Comparison of ENCODE assay signal across 9 mouse cellular contexts in genomic region chr17:35393864-35394800, GRCm38 (mm10). TPM values are rescaled to one million over a fixed set of nuclear protein-coding genes. Genes with fewer than 3 reads are reported as not detected.
A peak's percentile ranks its signal among the peaks of the same experiment; 100 is the strongest.
DNase-seq lines count a peak whose midpoint lies in the region; ATAC-seq and TF ChIP-seq lines count a peak whose summit lies in the region.
"Not testable (repeated sequence)": the region's sequence is repeated elsewhere in the genome, so short reads cannot be mapped to it uniquely, and the experiment has no call there.
"Had no signal": no experiment of that assay in that cellular context is flagged by ENCODE, and none has a peak within 500 bp of the region (broad histone marks: within the 10 kb centered on the region; RNA-seq: fewer than 3 reads in every experiment).

No protein-coding gene starts in this region.

- H3K4me3 ChIP-seq in embryonic facial prominence, embryonic 10.5 days = peak overlapping the region; percentile 45
- peak overlapping the region; percentile 29 for H3K4me3 ChIP-seq in hindbrain, embryonic 15.5 days
- peak overlapping the region; percentile 24; the same call in 1 of the 2 replicates for H3K4me3 ChIP-seq in liver, postnatal 0 days (ENCODE audit: low read depth, low read length)
- H3K4me3 ChIP-seq in midbrain, embryonic 15.5 days = peak overlapping the region; percentile 28

- not testable (repeated sequence) for TF ChIP-seq CTCF in liver, postnatal 0 days (IDR thresholded peaks at IDR 0.05; ENCODE audit: low read depth)

- peak; percentile 52 for DNase-seq in T-cell, adult 2 months (ENCODE audit: low spot score)
- peak; percentile 15 for DNase-seq in embryonic facial prominence, embryonic 10.5 days (ENCODE audit: low spot score)
- DNase-seq in kidney, postnatal 10 days = peak; percentile 26
- DNase-seq in liver, postnatal 0 days = not testable (repeated sequence)
- DNase-seq in splenic B cell, adult 2 months (ENCODE audit: low read depth, low spot score) = peak; percentile 21

- ATAC-seq in granulocyte monocyte progenitor cell, adult 5-6 weeks (replicated peaks; ENCODE audit: poor library complexity, severe bottlenecking) = peak; percentile 99
- peak; percentile 83 for ATAC-seq in hindbrain, embryonic 15.5 days (ENCODE audit: low FRiP score, low read depth)
- peak; percentile 97 for ATAC-seq in liver, postnatal 0 days
- peak; percentile 79 for ATAC-seq in midbrain, embryonic 15.5 days (replicated peaks)

- H3K27ac ChIP-seq in embryonic facial prominence, embryonic 10.5 days (replicated peaks); hindbrain, embryonic 15.5 days (replicated peaks); liver, postnatal 0 days (ENCODE audit: low read depth); midbrain, embryonic 15.5 days: not testable (repeated sequence)

- not testable (repeated sequence) for H3K4me1 ChIP-seq in embryonic facial prominence, embryonic 10.5 days; hindbrain, embryonic 15.5 days (replicated peaks); liver, postnatal 0 days (ENCODE audit: insufficient read depth); midbrain, embryonic 15.5 days

- H3K36me3 ChIP-seq in embryonic facial prominence, embryonic 10.5 days (replicated peaks); hindbrain, embryonic 15.5 days; liver, postnatal 0 days (replicated peaks; ENCODE audit: insufficient read depth, low read length); midbrain, embryonic 15.5 days (replicated peaks); splenic B cell, adult 2 months (ENCODE audit: control insufficient read depth, insufficient read depth, low read length, poor library complexity, severe bottlenecking): not testable (repeated sequence)

- TF ChIP-seq EP300 in liver, postnatal 0 days (IDR thresholded peaks at IDR 0.05; ENCODE audit: low read depth) = not testable (repeated sequence)

- not testable (repeated sequence) for H3K9me3 ChIP-seq in embryonic facial prominence, embryonic 10.5 days; hindbrain, embryonic 15.5 days; liver, postnatal 0 days (ENCODE audit: low read length); midbrain, embryonic 15.5 days

- 1% methylated on average over 59 of the region's 75 CpGs for WGBS in embryonic facial prominence, embryonic 10.5 days
- WGBS in hindbrain, embryonic 15.5 days = under 1% methylated on average over 52 of the region's 75 CpGs
- WGBS in liver, postnatal 0 days (ENCODE audit: insufficient replicate concordance) = 4% methylated on average over 46 of the region's 75 CpGs
- WGBS in midbrain, embryonic 15.5 days = 1% methylated on average over 52 of the region's 75 CpGs

- H3K4me2 ChIP-seq in hindbrain, embryonic 15.5 days = peak overlapping the region; percentile 51
- peak overlapping the region; percentile 53 for H3K4me2 ChIP-seq in liver, postnatal 0 days (ENCODE audit: low read depth, low read length)
- peak overlapping the region; percentile 50 for H3K4me2 ChIP-seq in midbrain, embryonic 15.5 days

- not testable (repeated sequence) for H3K9ac ChIP-seq in hindbrain, embryonic 15.5 days; liver, postnatal 0 days (replicated peaks); midbrain, embryonic 15.5 days

- peaks cover 34% of the 10 kb centered on the region for H3K27me3 ChIP-seq in embryonic facial prominence, embryonic 10.5 days (replicated peaks; ENCODE audit: low read depth, poor library complexity, severe bottlenecking)
- H3K27me3 ChIP-seq in hindbrain, embryonic 15.5 days; liver, postnatal 0 days (ENCODE audit: insufficient read depth, low read length); midbrain, embryonic 15.5 days (replicated peaks); splenic B cell, adult 2 months (ENCODE audit: control insufficient read depth, insufficient read depth, low read length, poor library complexity, severe bottlenecking): not testable (repeated sequence)

RNA-seq across cellular contexts. Expression of gene H2-Q4, which starts 14.7 kb away (rescaled TPM):
- 1.5 and 1.6 TPM in 2 replicates for polyA plus RNA-seq in embryonic facial prominence, embryonic 10.5 days (2016; fragmentation: Nextera tagmentation; extraction: Ambion mirVana)
- total RNA-seq in granulocyte monocyte progenitor cell, adult 5-6 weeks (2014; fragmentation: Nextera tagmentation) = 8.3 and 15.5 TPM in 2 replicates
- 19.5 and 23.4 TPM in 2 replicates for total RNA-seq in granulocyte monocyte progenitor cell, adult 5-6 weeks (2017)
- 1.0 and 1.7 TPM in 2 replicates for polyA plus RNA-seq in hindbrain, embryonic 15.5 days (2015; fragmentation: Nextera tagmentation; extraction: Ambion mirVana)
- 4.1 and 5.6 TPM in 2 replicates for polyA plus RNA-seq in liver, postnatal 0 days (2015; fragmentation: Nextera tagmentation; extraction: Ambion mirVana)
- 0.88 and 1.3 TPM in 2 replicates for polyA plus RNA-seq in midbrain, embryonic 15.5 days (2015; fragmentation: Nextera tagmentation; extraction: Ambion mirVana)

RNA-seq across cellular contexts. Expression of gene H2-Q6, which starts 30.5 kb away (rescaled TPM):
- polyA plus RNA-seq in embryonic facial prominence, embryonic 10.5 days (2016; fragmentation: Nextera tagmentation; extraction: Ambion mirVana) = 1.5 and 1.6 TPM in 2 replicates
- 23.1 and 29.0 TPM in 2 replicates for total RNA-seq in granulocyte monocyte progenitor cell, adult 5-6 weeks (2014; fragmentation: Nextera tagmentation)
- 30.8 and 35.5 TPM in 2 replicates for total RNA-seq in granulocyte monocyte progenitor cell, adult 5-6 weeks (2017)
- 0.60 and 1.5 TPM in 2 replicates for polyA plus RNA-seq in hindbrain, embryonic 15.5 days (2015; fragmentation: Nextera tagmentation; extraction: Ambion mirVana)
- 3.7 TPM in 2 replicates for polyA plus RNA-seq in liver, postnatal 0 days (2015; fragmentation: Nextera tagmentation; extraction: Ambion mirVana)
- polyA plus RNA-seq in midbrain, embryonic 15.5 days (2015; fragmentation: Nextera tagmentation; extraction: Ambion mirVana) = 0.89 and 1.1 TPM in 2 replicates
- total RNA-seq: layer of hippocampus, postnatal 14 days had no signal

RNA-seq across cellular contexts. Expression of gene H2-Q7, which starts 44.8 kb away (rescaled TPM):
- polyA plus RNA-seq in embryonic facial prominence, embryonic 10.5 days (2016; fragmentation: Nextera tagmentation; extraction: Ambion mirVana) = 12.2 and 12.9 TPM in 2 replicates
- total RNA-seq in granulocyte monocyte progenitor cell, adult 5-6 weeks (2014; fragmentation: Nextera tagmentation) = 27.4 and 32.8 TPM in 2 replicates
- total RNA-seq in granulocyte monocyte progenitor cell, adult 5-6 weeks (2017) = 21.9 and 31.9 TPM in 2 replicates
- polyA plus RNA-seq in hindbrain, embryonic 15.5 days (2015; fragmentation: Nextera tagmentation; extraction: Ambion mirVana) = 3.8 and 4.1 TPM in 2 replicates
- 7.5 and 7.9 TPM in 2 replicates for polyA plus RNA-seq in liver, postnatal 0 days (2015; fragmentation: Nextera tagmentation; extraction: Ambion mirVana)
- 2.7 and 4.0 TPM in 2 replicates for polyA plus RNA-seq in midbrain, embryonic 15.5 days (2015; fragmentation: Nextera tagmentation; extraction: Ambion mirVana)

RNA-seq across cellular contexts. Expression of gene H2-Q2, which starts 52.1 kb away (rescaled TPM):
- polyA plus RNA-seq in embryonic facial prominence, embryonic 10.5 days (2016; fragmentation: Nextera tagmentation; extraction: Ambion mirVana) = 0.75 and 0.88 TPM in 2 replicates
- 0.45 TPM in 1 of 2 replicates, not detected in the other for total RNA-seq in granulocyte monocyte progenitor cell, adult 5-6 weeks (2014; fragmentation: Nextera tagmentation)
- not detected in 2 replicates for total RNA-seq in granulocyte monocyte progenitor cell, adult 5-6 weeks (2017)
- polyA plus RNA-seq in hindbrain, embryonic 15.5 days (2015; fragmentation: Nextera tagmentation; extraction: Ambion mirVana) = 2.5 and 3.1 TPM in 2 replicates
- 4.9 and 5.3 TPM in 2 replicates for polyA plus RNA-seq in liver, postnatal 0 days (2015; fragmentation: Nextera tagmentation; extraction: Ambion mirVana)
- polyA plus RNA-seq in midbrain, embryonic 15.5 days (2015; fragmentation: Nextera tagmentation; extraction: Ambion mirVana) = 3.0 and 3.8 TPM in 2 replicates
